Mouse (Mus musculus): ENCODE results near the gene Smyd1. TPM values are rescaled to one million over a fixed set of nuclear protein-coding genes. Genes with fewer than 3 reads are reported as not detected.

Gene Smyd1
- polyA plus RNA-seq, 1 experiment from 2014 or later, result 0.65 TPM

GRCm38 (mm10) chr6:71172812-71173580 is 149.0 kb downstream of the Smyd1 start:
- no peak overlapping the region for H3K4me3 ChIP-seq (ENCODE audit: low read length)
- no peak for ATAC-seq (ENCODE audit: low FRiP score, low TSS enrichment)
- H3K4me1 ChIP-seq (ENCODE audit: insufficient read depth, low read length), result no peaks in the 10 kb centered on the region
- no peak overlapping the region for H3K27ac ChIP-seq (ENCODE audit: low read length)
- no peak overlapping the region for H3K9ac ChIP-seq (replicated peaks; ENCODE audit: low read length)
- WGBS, result 81% methylated on average over 10 of the region's 10 CpGs
- H3K27me3 ChIP-seq (ENCODE audit: insufficient read depth, low read length), result no peaks in the 10 kb centered on the region
- H3K9me3 ChIP-seq (ENCODE audit: low read length), result no peaks in the 10 kb centered on the region
- H3K4me2 ChIP-seq (replicated peaks; ENCODE audit: low read depth, low read length), result no peak overlapping the region
- no peaks in the 10 kb centered on the region for H3K36me3 ChIP-seq (ENCODE audit: insufficient read depth, low read length)

- Histone ChIP-seq H3K9ac (replicated peaks; ENCODE audit: low read length) (no peak overlapping the region), H3K4me2 (replicated peaks; ENCODE audit: low read depth, low read length) (no peak overlapping the region), H3K9me3 (ENCODE audit: low read length) (no peaks in the 10 kb centered on the region), H3K36me3 (ENCODE audit: insufficient read depth, low read length) (no peaks in the 10 kb centered on the region), H3K4me3 (ENCODE audit: low read length) (no peak overlapping the region), H3K27me3 (ENCODE audit: insufficient read depth, low read length) (no peaks in the 10 kb centered on the region), H3K4me1 (ENCODE audit: insufficient read depth, low read length) (no peaks in the 10 kb centered on the region), H3K27ac (ENCODE audit: low read length) (no peak overlapping the region)
- WGBS, result 47% methylated on average over 6 of the region's 6 CpGs
- ATAC-seq (ENCODE audit: low FRiP score, low TSS enrichment), result peak; percentile 27; the same call in 1 of the 2 replicates
Measured at GRCm38 (mm10) chr6:71166551-71167169, 155.4 kb downstream of the Smyd1 start.

- H3K27me3 ChIP-seq (ENCODE audit: insufficient read depth, low read length), result no peaks in the 10 kb centered on the region
- H3K9ac ChIP-seq (replicated peaks; ENCODE audit: low read length), result no peak overlapping the region
- no peaks in the 10 kb centered on the region for H3K9me3 ChIP-seq (ENCODE audit: low read length)
- no peak overlapping the region for H3K27ac ChIP-seq (ENCODE audit: low read length)
- H3K4me1 ChIP-seq (ENCODE audit: insufficient read depth, low read length), result no peaks in the 10 kb centered on the region
- H3K36me3 ChIP-seq (ENCODE audit: insufficient read depth, low read length), result no peaks in the 10 kb centered on the region
- ATAC-seq (ENCODE audit: low FRiP score, low TSS enrichment), result peak; percentile 77; the same call in 1 of the 2 replicates
- WGBS, result 37% methylated on average over 6 of the region's 6 CpGs
- H3K4me2 ChIP-seq (replicated peaks; ENCODE audit: low read depth, low read length), result no peak overlapping the region
- no peak overlapping the region for H3K4me3 ChIP-seq (ENCODE audit: low read length)
Measured at GRCm38 (mm10) chr6:71164394-71164793, 157.6 kb downstream of the Smyd1 start.

Small RNAs within 50 kb of the gene (microRNA-seq; reads per million reads assigned to microRNA genes)
- 13.8 reads per million, percentile 34 among the genes with 10 or more reads in this experiment for gene Mir8112

Other genes with a start within 250 kb of the Smyd1 start
- 57.1 and 69.9 TPM in 2 replicates for gene Thnsl2, start 177.8 kb downstream of the Smyd1 start, polyA plus RNA-seq (2015; fragmentation: Nextera tagmentation; extraction: Ambion mirVana)
- gene Fabp1, start 122.4 kb downstream of the Smyd1 start, polyA plus RNA-seq (2015; fragmentation: Nextera tagmentation; extraction: Ambion mirVana), result 1.6 and 2.7 TPM in 2 replicates
- gene Krcc1, start 50.6 kb downstream of the Smyd1 start, polyA plus RNA-seq (2015; fragmentation: Nextera tagmentation; extraction: Ambion mirVana), result 52.9 and 58.4 TPM in 2 replicates
- gene Cd8b1, start 555 bp upstream of the Smyd1 start, polyA plus RNA-seq (2015; fragmentation: Nextera tagmentation; extraction: Ambion mirVana), result 0.10 TPM in 1 of 2 replicates, not detected in the other
- gene Cd8a, start 51.2 kb upstream of the Smyd1 start, polyA plus RNA-seq (2015; fragmentation: Nextera tagmentation; extraction: Ambion mirVana), result 0.09 TPM in 2 replicates
- 11.4 and 12.3 TPM in 2 replicates for gene Rmnd5a, start 118.4 kb upstream of the Smyd1 start, polyA plus RNA-seq (2015; fragmentation: Nextera tagmentation; extraction: Ambion mirVana)
- gene Rnf103, start 171.7 kb upstream of the Smyd1 start, polyA plus RNA-seq (2015; fragmentation: Nextera tagmentation; extraction: Ambion mirVana), result 8.5 and 14.5 TPM in 2 replicates
- gene Chmp3, start 221.6 kb upstream of the Smyd1 start, polyA plus RNA-seq (2015; fragmentation: Nextera tagmentation; extraction: Ambion mirVana), result 74.0 and 74.3 TPM in 2 replicates